Mouse (Mus musculus) small intestine, adult 2 months (tissue): ENCODE results near the gene Samd4b. TPM values are rescaled to one million over a fixed set of nuclear protein-coding genes. Genes with fewer than 3 reads are reported as not detected.

ENCODE experiments used
- H3K27ac ChIP-seq: fragments of 200-500 bp; 2 replicates; pipeline ENCODE4 v1.5.1; 2012; ENCODE audit warnings: low read depth, low read length, control low read depth, inconsistent platforms; ENCODE audit not compliant: insufficient read depth
- H3K27me3 ChIP-seq: fragments of 200-500 bp; 2 replicates; pipeline ENCODE4 v1.6.1; 2012; ENCODE audit warnings: mild to moderate bottlenecking, moderate library complexity, low read length, inconsistent platforms; ENCODE audit not compliant: control insufficient read depth, insufficient read depth
- H3K36me3 ChIP-seq: fragments of 200-500 bp; 2 replicates; pipeline ENCODE4 v1.6.1; 2012; ENCODE audit warnings: mild to moderate bottlenecking, low read length, control low read depth, inconsistent platforms; ENCODE audit not compliant: control insufficient read depth, insufficient read depth
- H3K4me1 ChIP-seq: fragments of 200-500 bp; 2 replicates; pipeline ENCODE4 v1.6.1; 2012; ENCODE audit warnings: low read length, inconsistent platforms, mixed read lengths; ENCODE audit not compliant: control insufficient read depth, insufficient read depth, insufficient read length
- H3K4me3 ChIP-seq: fragments of 200-500 bp; 2 replicates; pipeline ENCODE4 v1.5.1; 2012; ENCODE audit warnings: low read depth, mild to moderate bottlenecking, control low read depth, inconsistent platforms, low read length, moderate library complexity
- CTCF ChIP-seq: fragments of 200-500 bp; IDR thresholded peaks from 2 replicates; pipeline ENCODE4 v1.5.1; 2012; ENCODE audit warnings: low read depth, mild to moderate bottlenecking, control low read depth, inconsistent platforms, low read length, moderate library complexity, mixed read lengths; ENCODE audit not compliant: insufficient replicate concordance, insufficient read length; ENCODE audit errors: extremely low read depth
- POLR2A ChIP-seq: fragments of 200-500 bp; IDR thresholded peaks from 2 replicates; pipeline ENCODE4 v1.6.1; 2012; ENCODE audit warnings: low read depth, mild to moderate bottlenecking, control low read depth, inconsistent platforms, low read length, moderate library complexity
- WGBS: fragments of 180-500 bp; shearing (Covaris S2); methylation state at CpG from one replicate; pipeline ENCODE4 v1.1.7; 2018; 5-methylcytosine and 5-hydroxymethylcytosine counted together
- polyA plus RNA-seq: library from polyadenylated mRNA; depleted of rRNA; stranded (reverse); fragments of >200 nt; gene quantifications from 2 replicates; pipeline ENCODE4 v1.2.3, GENCODE M21; 2012; rRNA removed

The Samd4b gene
- polyA plus RNA-seq, 1 experiment = 82.0 TPM

DNA sequence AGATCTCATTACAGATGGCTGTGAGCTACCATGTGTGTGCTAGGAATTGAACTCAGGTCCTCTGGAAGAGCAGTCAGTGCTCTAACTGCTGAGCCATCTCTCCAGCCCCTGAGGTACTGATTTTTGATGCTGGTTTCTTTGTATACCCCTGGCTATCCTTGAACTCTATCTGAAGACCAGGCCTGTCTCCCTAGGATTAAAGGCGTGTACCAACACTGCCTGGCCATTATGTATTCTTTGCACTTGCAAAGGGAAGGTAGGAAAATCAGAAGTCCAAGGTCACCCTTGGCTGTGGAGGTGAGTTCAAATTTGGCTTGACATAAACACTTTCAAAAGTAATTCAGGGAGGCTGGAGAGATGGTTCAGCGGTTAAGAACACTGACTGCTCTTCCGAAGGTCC, 243.3 kb downstream of the Samd4b start:
- 96% methylated on average over 3 of the region's 3 CpGs for WGBS
- H3K4me3 ChIP-seq = no peak overlapping the region

GRCm38 (mm10) chr7:28354113-28354581, 243.8 kb downstream of the Samd4b start:
- H3K27ac ChIP-seq = no peak overlapping the region
- peaks cover 17% of the 10 kb centered on the region for H3K36me3 ChIP-seq
- H3K4me3 ChIP-seq = no peak overlapping the region
- no peak for TF ChIP-seq POLR2A
- no peak for TF ChIP-seq CTCF
- H3K4me1 ChIP-seq = peaks cover 21% of the 10 kb centered on the region
- no peaks in the 10 kb centered on the region for H3K27me3 ChIP-seq
- 49% methylated on average over 3 of the region's 3 CpGs for WGBS

More for the DNA sequence above, 243.3 kb downstream of the Samd4b start:
- TF ChIP-seq POLR2A (no peak), CTCF (no peak)
- Histone ChIP-seq H3K36me3 (peaks cover 17% of the 10 kb centered on the region), H3K27me3 (no peaks in the 10 kb centered on the region), H3K4me1 (peaks cover 24% of the 10 kb centered on the region), H3K27ac (no peak overlapping the region)

- Histone ChIP-seq H3K4me1 (peaks cover 15% of the 10 kb centered on the region), H3K27ac (no peak overlapping the region), H3K4me3 (no peak overlapping the region), H3K36me3 (peaks cover 17% of the 10 kb centered on the region), H3K27me3 (no peaks in the 10 kb centered on the region)
- 79% methylated on average over 2 of the region's 2 CpGs for WGBS
- TF ChIP-seq POLR2A (no peak), CTCF (no peak)
These were observed 244.7 kb downstream of the Samd4b start for GRCm38 (mm10) chr7:28353267-28353666.

GRCm38 (mm10) chr7:28351676-28352191, 246.2 kb downstream of the Samd4b start:
- peaks cover 7% of the 10 kb centered on the region; the same call in 1 of the 2 replicates for H3K4me1 ChIP-seq
- WGBS = 11% methylated on average over 4 of the region's 4 CpGs
- H3K27me3 ChIP-seq = no peaks in the 10 kb centered on the region
- no peak for TF ChIP-seq CTCF
- no peak for TF ChIP-seq POLR2A
- H3K36me3 ChIP-seq = peaks cover 17% of the 10 kb centered on the region
- H3K27ac ChIP-seq = no peak overlapping the region
- H3K4me3 ChIP-seq = peak overlapping the region; percentile 8; the same call in 1 of the 2 replicates

- Histone ChIP-seq H3K27me3 (no peaks in the 10 kb centered on the region), H3K4me1 (peaks cover 7% of the 10 kb centered on the region; the same call in 1 of the 2 replicates), H3K27ac (peak within 1 kb of the TSS; percentile 83), H3K4me3 (peak within 1 kb of the TSS; percentile 96), H3K36me3 (peaks cover 17% of the 10 kb centered on the region)
- WGBS = 1% methylated on average over 50 of the region's 50 CpGs
- TF ChIP-seq CTCF (no peak), POLR2A (no peak; the same call in 1 of the 2 replicates)
These were observed 247.6 kb downstream of the Samd4b start, which contains the start of gene Rps16 for GRCm38 (mm10) chr7:28350155-28350883. Gene Rps16, plus strand, starts transcription at chr7:28350652.

Other genes starting within 250 kb of the Samd4b start
- 877 and 996 TPM in 2 replicates for gene Rps16, start 247.5 kb downstream of the Samd4b start, polyA plus RNA-seq
- gene Plekhg2, start 225.5 kb downstream of the Samd4b start, polyA plus RNA-seq = 22.9 and 58.2 TPM in 2 replicates
- gene Zfp36, start 217.9 kb downstream of the Samd4b start, polyA plus RNA-seq = 85.4 and 196 TPM in 2 replicates
- gene Med29, start 205.4 kb downstream of the Samd4b start, polyA plus RNA-seq = 36.5 and 58.0 TPM in 2 replicates
- 27.6 and 67.1 TPM in 2 replicates for gene Paf1, start 205.2 kb downstream of the Samd4b start, polyA plus RNA-seq
- 5.6 and 7.0 TPM in 2 replicates for gene Gmfg, start 160.7 kb downstream of the Samd4b start, polyA plus RNA-seq
- gene Lrfn1, start 146.2 kb downstream of the Samd4b start, polyA plus RNA-seq = 0.91 and 1.4 TPM in 2 replicates
- not detected in 2 replicates for gene Ifnl2, start 87.7 kb downstream of the Samd4b start, polyA plus RNA-seq
- gene Ifnl3, start 75.3 kb downstream of the Samd4b start, polyA plus RNA-seq = not detected in 2 replicates
- 32.7 and 16,759 TPM in 2 replicates for gene Sycn, start 57.3 kb downstream of the Samd4b start, polyA plus RNA-seq
- gene Nccrp1, start 50.9 kb downstream of the Samd4b start, polyA plus RNA-seq = 0.14 and 2.8 TPM in 2 replicates
- 50.3 and 112 TPM in 2 replicates for gene Pak4, start within 50 bp of the Samd4b start, polyA plus RNA-seq
- 0.66 TPM in 1 of 2 replicates, not detected in the other for gene Acp7, start 33.2 kb upstream of the Samd4b start, polyA plus RNA-seq
- 1.2 and 1.7 TPM in 2 replicates for gene Fbxo27, start 94.7 kb upstream of the Samd4b start, polyA plus RNA-seq
- 2.0 and 2.8 TPM in 2 replicates for gene Fbxo17, start 118.7 kb upstream of the Samd4b start, polyA plus RNA-seq
- gene Mrps12, start 143.7 kb upstream of the Samd4b start, polyA plus RNA-seq = 42.3 and 64.5 TPM in 2 replicates
- gene Sars2, start 143.8 kb upstream of the Samd4b start, polyA plus RNA-seq = 12.8 and 19.0 TPM in 2 replicates
- gene Ccer2, start 158.0 kb upstream of the Samd4b start, polyA plus RNA-seq = not detected in 2 replicates
- 26.2 and 47.6 TPM in 2 replicates for gene Sirt2, start 168.6 kb upstream of the Samd4b start, polyA plus RNA-seq
- gene Nfkbib, start 169.4 kb upstream of the Samd4b start, polyA plus RNA-seq = 76.0 and 138 TPM in 2 replicates
- gene Rinl, start 190.8 kb upstream of the Samd4b start, polyA plus RNA-seq = 4.4 and 7.1 TPM in 2 replicates
- 67.1 and 140 TPM in 2 replicates for gene Hnrnpl, start 210.4 kb upstream of the Samd4b start, polyA plus RNA-seq
- 201 and 291 TPM in 2 replicates for gene Ech1, start 227.1 kb upstream of the Samd4b start, polyA plus RNA-seq
- gene Lgals4, start 235.7 kb upstream of the Samd4b start, polyA plus RNA-seq = 1,096 and 2,780 TPM in 2 replicates